Mouse (Mus musculus): ENCODE measurements around the gene Trdn.

Gene Trdn

DNA sequence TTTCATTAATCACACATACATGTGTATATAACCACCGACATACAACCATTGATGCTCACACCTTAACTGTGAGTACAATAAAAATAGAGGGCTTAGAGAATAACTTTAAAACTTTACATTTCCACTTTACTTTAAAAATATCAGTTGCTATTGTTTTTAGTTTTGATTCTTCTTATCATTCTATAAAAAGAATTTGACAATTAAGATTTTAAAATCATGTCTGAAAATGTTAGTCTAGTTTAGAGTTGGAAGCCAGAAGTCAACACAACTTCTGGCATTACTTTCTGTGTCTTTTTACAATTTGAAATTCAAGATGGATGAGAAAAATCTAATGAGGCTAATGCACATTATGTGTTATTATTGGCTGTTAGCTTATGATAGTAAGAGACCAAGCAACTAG, at the start of gene Trdn:
TSS of gene Trdn (plus strand) at position 301 of the 400 bp plus-strand sequence.
- no peak for DNase-seq (ENCODE audit: low spot score in 2 of 2)

DNA sequence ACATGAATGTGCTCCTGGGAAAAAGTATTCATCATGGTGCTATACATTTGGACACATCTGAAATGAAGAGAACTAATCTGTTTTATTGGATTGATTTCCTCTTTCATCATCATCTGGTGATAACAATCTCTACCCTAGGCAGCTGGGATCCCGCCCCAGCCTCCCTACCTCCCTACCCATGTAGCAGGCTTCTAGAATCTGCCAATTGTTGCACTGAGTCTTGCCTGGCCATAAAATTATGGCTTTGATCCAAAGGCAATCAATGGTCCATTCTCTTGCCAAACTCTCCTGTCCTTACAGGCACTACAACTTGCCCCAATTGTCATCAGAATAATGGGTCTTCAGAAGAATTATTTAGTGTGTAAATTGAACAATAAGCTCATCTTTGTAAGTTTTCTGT, 19.6 kb upstream of the Trdn start:
- no peak for DNase-seq (ENCODE audit: low spot score in 2 of 2)

DNA sequence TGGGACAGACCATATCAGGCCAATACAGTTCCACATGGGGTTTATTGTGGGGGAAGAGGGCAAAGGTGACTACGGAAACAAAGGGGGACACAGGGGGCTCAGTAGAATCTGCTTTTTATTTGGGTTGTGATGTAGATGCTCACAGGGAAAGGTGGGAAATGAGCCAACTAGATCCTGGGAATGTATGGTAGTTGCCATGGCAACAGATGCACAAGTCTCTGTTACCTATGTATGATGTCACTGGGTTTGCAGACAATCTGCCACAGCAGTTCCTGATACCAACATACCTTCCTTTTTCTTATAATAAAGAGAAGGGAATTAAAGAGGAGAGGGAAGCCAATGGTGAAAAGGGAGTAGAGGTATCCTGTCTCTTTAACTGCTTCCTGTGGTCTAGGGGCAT, 14.8 kb upstream of the Trdn start:
- DNase-seq (ENCODE audit: low spot score in 2 of 2), result no peak

DNA sequence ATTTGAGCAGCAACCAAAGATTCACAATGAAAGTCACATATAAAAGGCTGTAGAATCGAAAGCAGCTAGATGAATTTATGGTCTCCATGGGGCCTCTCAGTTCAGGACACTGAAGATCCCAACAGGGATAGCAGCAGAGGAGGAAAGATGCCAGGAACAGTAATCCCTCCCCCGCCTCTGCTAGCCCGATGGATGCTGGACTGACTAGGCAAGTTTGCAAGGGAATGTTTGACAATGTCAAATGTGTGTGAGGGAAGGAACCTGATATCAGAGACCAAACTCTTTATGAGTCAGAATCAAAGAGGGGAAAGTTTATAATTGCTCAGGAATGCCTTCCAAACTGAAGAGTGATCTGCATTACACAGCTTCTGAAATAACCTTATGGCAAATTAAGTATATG, 7.2 kb upstream of the Trdn start:
- DNase-seq (ENCODE audit: low spot score in 2 of 2), result no peak

DNA sequence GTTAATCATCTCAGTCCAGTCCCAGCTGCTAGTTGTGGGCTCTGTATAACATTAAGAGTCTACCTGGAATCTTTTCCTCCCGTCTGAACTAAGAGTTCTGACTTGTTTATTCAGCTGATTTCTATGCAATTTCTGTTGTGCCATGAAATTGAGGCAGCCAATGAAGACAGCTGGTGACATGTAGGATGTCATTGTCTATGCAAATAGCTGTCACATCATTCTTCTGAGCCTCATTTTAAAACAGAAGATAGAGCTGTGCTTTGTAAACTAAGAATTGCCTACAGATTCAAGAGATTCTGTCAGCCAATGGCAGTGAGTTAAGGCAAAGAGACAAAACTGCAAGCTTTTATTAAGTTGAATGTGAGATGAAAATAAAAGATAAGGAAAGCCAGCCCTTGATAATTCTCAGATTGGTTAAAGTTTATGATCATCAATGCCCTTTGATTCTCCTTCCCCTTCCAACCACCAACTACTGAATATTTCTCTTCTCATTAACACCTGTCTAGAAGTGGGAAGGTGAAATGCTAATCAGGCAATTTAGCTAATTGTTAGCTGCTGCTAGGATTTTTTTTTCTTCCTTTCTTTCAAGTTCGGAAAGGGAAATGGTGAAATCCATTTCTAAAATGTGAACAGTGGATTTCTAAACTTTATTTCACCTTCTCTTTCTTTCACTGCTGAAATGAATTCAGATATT, 1.9 kb downstream of the Trdn start:
- DNase-seq (ENCODE audit: low spot score in 2 of 2), result no peak

DNA sequence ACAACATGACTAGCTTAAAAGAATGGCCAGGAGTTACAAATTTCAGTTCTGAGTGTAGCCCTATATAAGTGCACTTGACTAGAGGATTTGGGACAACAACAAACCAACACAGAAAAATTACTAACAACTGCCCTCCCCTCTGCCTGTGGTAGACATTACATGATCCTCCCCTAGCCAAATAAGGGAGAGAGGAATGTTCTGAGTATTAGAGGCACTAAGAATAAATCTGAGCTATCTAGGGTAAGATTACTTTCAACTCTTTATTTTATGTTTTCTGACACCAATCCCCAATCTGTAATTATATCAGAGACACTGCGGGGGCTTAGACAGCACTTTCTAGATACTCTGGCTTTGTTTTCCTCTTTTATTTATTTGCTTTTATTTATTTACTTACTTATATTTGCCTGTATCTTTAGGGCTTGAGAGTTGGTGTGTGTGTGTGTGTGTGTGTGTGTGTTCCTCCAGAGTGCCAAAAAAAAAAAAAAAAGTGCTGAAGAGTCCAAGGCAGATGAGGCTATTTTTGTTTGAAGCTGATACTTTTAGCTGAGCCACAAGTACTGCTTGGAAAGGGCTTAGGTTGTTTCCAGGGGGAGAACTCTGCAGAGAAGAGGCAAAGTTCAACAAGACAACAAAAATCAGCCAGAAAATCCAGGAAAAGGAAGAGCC, 2.7 kb downstream of the Trdn start:
- DNase-seq (ENCODE audit: low spot score in 2 of 2), result no peak

DNA sequence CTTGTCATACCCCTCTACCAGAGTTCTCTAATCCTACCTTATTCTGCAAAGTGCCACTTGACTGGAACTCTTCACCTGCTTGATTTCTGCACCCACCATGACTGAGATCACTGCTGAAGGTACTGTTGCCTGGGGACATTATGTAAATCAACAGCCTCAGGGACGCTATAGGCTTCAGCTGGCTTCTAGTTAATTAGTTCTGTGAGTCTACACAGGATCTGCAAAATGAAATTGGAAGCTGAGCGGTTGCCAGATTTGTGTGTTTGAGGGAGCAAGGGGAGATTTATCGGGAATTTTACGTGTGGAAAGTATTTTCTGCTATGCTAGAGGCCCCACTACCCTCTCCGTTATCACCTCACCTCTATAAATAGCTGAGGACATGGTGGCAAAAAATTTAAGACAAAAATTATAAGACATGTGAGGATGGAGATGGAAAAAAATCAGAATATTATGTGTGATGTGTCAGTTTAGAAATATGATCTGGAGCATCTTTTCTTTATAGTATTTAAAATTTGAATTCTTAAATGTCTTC, 3.3 kb downstream of the Trdn start:
- DNase-seq (ENCODE audit: low spot score in 2 of 2), result no peak

DNA sequence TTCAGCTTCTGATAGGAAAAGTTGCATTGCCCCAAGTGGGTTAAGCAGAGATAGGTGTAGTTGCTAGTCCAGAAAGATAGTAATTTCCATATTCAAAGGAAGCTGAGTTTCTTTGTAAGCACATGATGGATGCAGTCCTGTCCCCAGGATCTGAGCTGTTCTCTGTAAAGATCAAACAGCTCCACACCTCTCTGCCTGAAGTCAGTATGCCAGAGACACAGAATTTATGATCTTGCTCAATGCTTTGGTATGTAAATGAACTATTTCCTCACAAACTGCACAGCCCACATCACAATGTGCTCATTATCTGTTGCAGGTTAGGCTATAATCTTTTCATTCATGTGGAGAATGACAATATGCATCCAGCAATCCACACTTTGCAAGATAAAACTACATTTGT, 8.0 kb downstream of the Trdn start:
- no peak for DNase-seq (ENCODE audit: low spot score in 2 of 2)

DNA sequence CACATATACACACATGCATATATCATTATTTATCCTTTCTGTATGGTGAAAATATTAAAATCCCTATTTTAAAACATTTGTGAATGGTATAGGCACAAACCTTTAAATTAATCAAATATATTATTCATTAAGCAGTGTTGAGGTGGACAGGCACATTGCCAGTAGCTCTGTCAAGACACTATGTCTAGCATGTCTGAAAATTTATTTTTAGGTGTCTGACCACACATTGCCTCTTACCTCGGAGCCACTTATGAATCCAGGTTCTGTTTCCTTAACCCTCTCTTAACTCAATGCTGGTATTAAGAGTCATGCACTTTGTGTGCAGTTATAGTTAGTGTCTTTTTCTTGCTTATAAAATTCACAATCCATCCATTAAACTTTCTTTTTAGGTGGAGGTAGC, 12.0 kb downstream of the Trdn start:
- no peak for DNase-seq (ENCODE audit: low spot score in 2 of 2)

DNA sequence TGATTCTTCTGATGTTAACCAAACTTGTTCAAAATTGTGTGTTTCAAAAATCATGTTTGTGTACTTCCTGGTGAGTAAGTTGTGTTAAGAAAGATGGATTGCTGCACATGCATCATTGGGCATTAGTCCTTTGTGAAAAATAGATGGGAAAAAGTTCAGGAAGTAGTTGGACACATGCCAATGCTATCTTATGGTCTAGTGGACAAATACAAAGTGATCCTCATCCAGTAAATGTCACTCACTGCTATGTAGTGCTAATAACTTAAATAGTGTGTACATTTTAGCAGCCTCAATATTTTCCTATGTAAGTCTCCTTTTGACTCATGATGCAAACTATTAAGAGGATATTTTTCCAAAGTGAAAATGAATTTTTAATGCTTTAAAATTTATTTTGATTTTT, 27.6 kb downstream of the Trdn start:
- no peak for DNase-seq (ENCODE audit: low spot score in 2 of 2)

DNA sequence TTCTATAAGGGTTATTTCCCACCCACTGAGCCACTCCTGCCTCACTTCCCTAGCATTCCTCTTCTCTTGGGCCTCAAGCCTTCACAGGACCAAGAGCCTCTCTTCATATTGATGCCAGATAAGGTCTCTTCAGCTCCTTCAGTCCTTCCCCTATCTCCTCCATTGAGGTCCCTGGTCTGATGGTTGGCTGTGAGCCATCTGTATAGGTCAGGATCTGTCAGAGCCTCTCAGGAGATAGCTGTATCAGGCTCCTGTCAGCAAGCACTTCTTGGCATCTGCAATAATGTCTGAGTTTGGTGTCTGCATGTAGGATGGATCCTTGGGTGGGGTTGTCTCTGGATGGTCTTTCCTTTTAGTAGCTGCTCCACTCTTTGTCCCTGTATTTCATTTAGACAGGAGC, 42.7 kb downstream of the Trdn start:
- DNase-seq (ENCODE audit: low spot score in 2 of 2), result no peak

DNA sequence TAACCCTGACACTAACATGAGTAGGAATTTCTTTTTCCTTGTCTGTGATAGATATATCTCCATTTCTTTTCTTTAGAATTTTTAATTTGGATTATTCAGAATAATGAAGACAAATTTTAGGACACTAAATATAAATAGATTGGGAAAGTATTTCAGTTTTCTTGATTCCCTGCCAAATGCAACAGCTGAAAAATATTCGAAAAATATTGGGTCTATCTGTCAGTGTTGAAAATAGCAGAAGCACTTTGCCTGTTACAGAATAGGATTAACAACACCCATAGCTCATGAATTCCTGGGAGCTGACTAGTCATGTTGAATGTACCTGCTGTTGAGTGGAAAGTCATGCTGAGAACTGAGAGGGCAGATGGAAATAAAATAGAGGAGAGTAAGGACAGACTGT, 64.6 kb downstream of the Trdn start:
- no peak for DNase-seq (ENCODE audit: low spot score in 2 of 2)

DNA sequence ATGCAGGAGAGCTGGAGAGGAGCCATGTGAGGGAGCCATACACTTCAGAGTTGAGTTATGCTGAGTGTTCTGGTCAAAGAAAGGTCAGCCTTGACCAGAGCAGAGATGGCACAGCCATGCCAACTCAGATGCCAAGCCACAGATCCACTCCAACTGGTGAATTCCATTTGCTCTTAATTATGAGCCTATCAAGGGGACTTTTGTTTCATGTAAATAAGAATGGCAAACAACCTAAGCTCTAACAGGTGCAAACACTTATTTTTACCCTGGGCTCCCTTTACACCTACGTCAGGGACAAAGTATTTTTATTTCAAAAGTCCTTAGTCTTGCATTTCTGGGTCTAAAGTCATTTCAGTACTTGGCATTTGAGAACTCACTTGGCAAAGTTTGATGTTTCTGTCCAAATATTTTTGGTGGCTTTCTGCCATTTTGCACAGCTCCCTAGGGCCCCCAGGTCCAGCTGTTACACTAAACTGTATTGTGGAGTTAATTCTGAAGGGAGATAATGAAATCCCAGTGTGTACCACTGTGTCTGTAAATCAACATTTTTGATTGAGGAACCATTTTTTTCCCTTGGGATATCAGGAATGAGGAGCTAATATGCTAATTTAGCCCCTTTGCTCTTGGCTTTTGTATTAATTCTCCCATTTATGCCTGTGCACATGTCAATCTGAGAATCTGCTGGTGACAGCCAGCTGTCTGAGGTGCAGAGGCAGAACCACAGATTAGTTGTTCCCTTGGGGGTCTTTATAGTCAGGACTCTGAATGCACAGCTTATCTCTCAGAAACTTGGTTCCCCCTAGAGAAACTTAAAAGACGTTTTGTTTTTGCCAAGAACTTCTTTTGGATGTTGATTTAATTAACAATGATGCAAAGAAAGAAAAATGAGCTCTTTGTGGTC, 99.6 kb downstream of the Trdn start:
- DNase-seq (ENCODE audit: low spot score in 2 of 2), result no peak

DNA sequence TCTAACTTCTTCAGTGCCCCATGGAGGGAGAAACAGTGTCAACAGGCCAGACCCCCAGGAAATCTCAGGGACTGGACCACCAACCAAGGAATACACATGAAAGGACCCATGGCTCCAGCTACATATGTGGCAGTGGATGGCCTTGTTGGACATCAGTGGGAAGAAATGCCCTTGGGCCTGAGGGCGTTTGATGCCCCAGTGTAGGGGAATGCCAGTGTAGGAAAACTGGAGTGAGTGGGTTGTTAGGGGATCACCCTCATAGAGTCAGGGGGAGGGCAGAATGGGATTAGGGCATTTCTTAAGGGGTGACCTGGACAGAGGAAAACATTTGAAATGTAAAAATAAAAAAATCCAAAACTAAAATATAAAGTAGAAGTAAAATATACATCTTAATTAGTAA, 108.7 kb downstream of the Trdn start:
- no peak for DNase-seq (ENCODE audit: low spot score in 2 of 2)

DNA sequence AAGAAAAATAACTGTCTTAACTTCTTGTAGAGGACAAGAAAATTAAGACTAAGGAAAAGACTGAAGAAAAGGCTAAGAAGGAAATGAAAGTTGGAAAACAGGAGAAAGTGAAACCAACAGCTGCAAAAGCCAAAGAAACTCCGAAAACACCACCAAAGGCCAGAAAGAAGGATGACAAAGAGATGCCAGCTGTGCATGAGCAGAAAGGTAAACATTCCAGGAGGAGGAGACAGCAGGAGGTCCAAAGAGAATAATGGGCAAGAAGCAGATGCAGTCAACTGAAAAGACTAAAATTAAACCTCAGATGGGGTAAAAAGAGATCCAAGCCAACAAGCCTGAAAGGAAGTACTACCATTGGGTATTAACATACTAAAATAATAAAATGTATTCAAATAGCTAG, 115.6 kb downstream of the Trdn start:
- no peak for DNase-seq (ENCODE audit: low spot score in 2 of 2)

DNA sequence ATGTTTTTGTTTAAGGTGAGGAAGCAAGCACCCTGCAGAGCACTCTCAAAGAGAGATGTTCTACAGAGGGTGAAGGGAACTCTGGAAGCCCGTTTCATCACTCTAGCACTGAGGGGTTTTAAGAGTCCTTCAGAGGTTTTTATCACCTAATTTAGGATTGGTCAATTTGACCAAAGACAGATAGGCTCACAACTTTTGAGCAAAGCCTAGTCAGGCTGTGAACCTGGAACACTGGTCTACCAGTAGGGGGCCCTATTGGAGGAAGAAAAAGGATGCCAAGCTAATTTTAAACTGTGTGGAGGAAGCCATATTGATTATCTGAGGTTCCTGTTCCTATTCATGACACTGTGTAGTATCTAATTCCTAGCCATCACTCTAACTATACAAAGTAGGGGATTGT, 117.9 kb downstream of the Trdn start:
- no peak for DNase-seq (ENCODE audit: low spot score in 2 of 2)

DNA sequence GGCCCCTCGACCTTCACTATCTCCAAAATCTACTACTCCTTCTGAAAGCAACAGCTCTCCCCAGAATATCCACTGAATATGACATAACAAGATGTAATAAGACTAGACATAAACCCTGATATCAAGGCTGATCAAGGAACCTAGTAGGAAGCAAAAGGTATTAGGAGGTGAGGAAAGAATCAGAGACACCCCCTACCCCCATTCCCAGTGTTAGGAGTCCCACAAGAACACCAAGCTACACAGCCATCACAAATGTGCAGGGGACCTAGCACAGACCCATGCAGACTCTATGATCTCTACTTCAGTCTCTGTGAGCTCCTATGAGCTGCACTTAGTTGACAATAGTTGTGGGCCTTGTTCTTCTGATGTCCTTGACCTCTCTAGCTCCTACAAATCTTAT, 130.1 kb downstream of the Trdn start:
- DNase-seq (ENCODE audit: low spot score in 2 of 2), result no peak

DNA sequence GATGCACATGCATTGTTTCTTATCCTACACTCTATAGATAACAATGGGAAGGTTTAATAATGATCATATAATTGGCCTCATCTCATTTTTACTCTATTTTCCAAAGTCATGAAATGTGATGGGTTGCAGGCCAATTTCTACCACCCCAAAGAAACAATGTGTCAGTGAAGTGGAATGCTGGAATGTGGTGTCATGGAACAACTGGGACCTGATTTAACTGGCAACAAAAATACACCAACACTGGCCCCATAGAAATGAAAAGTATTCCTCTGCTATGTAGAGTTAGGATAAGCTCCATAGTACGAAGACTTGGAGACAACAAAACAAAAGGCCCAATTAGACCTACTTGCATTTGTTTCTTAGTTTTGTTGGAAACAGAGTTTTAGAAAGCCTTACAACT, 173.6 kb downstream of the Trdn start:
- no peak for DNase-seq (ENCODE audit: low spot score in 2 of 2)

DNA sequence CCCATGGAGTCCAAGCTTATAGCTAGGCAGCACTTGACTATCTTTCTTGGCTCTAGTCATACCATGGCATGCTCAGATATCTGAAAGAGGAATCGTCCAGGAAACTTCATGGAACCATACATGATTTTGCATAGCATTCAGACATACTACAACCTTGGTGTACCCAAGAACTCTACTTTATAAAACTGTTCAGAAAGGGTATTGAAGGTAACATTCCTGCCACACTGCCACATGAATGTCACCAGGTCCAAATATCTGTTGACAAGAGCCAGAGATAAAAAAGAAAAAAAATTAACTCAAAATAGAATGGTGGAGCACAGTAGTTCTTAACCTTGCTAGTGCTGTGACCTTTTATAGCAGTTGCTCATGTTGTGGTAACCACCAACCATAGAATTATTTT, 175.8 kb downstream of the Trdn start:
- no peak for DNase-seq (ENCODE audit: low spot score in 2 of 2)

DNA sequence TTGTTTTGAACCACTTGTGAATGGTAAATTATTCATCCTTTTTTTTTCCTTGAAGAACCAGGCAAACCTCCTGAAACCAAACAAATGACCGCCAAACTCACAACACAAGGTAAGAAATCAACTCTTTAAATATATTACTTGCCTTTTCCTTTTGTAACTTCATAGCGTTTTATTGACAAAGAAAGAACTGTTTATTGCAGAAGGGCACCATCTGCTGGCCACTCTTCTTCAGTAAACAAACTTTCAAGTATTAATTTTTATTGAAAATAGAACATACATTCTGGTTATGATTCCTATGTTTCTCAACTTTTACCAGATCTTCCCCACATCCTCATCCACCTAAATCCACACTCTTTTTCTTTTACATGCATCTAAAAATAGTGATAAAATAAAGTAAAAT, 224.6 kb downstream of the Trdn start:
- DNase-seq (ENCODE audit: low spot score in 2 of 2), result no peak

DNA sequence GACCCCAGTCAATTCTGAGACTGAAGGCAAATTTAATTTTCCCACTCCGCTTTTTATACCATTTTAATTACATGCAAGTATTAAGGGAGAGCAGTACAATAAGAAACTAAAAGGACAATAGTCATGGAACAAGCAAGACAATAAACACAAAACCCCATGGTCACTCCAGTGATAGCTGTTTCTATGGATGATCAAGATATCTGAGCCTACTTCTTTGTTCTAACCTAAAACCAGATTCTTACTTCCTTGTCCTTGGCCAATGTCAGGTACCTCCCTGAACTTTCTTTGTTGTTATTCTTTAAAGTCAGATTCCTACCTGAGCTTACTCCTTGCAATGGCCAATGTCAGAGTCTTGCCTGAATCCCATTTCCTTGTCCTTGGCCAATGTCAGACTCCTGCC, 272.7 kb downstream of the Trdn start:
- DNase-seq (ENCODE audit: low spot score in 2 of 2), result no peak

DNA sequence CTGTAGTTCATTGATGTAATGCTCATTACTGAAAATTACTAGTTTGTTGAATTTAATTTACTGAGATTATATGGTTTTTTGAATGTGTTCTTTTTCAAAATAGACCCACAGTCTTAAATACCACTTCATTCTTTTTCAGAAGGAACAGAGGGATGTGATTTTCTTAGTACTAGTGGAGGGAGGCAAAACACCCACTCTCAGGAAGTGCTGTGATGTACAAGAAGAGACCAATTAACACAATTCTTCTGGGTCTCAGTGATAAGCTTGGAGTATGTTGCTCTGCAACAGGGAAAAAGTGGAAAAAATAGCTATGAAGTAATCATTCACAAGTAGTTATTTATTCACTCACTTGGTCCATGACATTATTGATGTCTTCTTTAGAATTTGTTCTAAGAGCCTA, 286.2 kb downstream of the Trdn start:
- no peak for DNase-seq (ENCODE audit: low spot score in 2 of 2)

DNA sequence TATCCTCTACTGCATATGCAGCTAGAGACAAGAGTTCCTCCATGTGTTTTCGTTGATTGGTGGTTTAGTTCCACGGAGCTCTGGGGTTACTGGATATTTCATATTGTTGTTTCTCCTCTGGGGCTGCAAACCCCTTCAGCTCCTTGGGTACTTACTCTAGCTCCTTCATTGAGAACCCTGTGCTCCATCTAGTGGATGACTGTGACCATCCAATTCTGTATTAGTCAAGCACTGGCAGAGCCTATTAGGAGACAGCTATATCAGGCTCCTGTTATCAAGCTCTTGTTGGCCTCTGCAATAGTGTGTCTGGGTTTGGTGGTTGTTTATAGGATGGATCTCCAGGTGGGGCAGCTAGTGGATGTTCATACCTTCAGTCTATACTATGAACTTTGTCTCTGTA, 290.2 kb downstream of the Trdn start:
- DNase-seq (ENCODE audit: low spot score in 2 of 2), result no peak
